Mouse (Mus musculus): Measurements from ENCODE around the gene Rab11fip5.

- no peak for TF ChIP-seq CTCF (IDR thresholded peaks at IDR 0.05; ENCODE audit: extremely low read depth, insufficient read length, insufficient replicate concordance, low read depth, low read length)
- no peak for TF ChIP-seq POLR2A (IDR thresholded peaks at IDR 0.05; ENCODE audit: low read depth, low read length)
Measured at GRCm38 (mm10) chr6:85373951-85374733, at the start of gene Rab11fip5.
